Mouse (Mus musculus): Measurements from ENCODE around the gene Ifnl3.

- TF ChIP-seq POLR2A (IDR thresholded peaks at IDR 0.05; ENCODE audit: insufficient read depth, low read length), result no peak
- TF ChIP-seq EP300 (IDR thresholded peaks at IDR 0.05; ENCODE audit: insufficient read depth, low read depth, low read length), result no peak
Measured at GRCm38 (mm10) chr7:28545891-28546210, 23.2 kb downstream of the Ifnl3 start.
